Mouse (Mus musculus): Measurements from ENCODE around the gene Kif5c. TPM values are rescaled to one million over a fixed set of nuclear protein-coding genes. Genes with fewer than 3 reads are reported as not detected.

The Kif5c gene
- polyA plus RNA-seq, 1 experiment from 2014 or later, result 218 TPM

DNA sequence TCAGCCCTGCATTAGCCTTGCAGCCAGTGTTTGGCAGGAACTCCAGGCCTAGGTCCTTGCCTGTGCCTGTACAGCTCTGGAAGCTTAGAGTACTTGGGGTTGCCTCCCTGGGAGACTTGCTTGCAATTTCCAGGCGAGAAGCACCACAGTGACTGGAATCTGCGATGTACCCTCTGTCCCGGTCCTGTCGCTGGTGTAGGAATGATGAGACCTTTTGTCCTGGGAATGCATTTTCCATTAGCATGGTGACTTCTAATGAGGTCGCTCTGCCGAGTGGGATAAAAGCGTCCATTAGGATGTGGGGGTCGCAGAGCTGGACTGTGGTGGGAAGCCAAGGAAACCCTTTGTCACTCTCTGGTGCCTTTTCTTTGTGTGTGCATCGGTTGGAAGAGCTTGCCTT, 14.1 kb downstream of the Kif5c start:
- H3K9ac ChIP-seq (replicated peaks; ENCODE audit: low read depth, low read length), result peak overlapping the region; percentile 33

GRCm38 (mm10) chr2:49642761-49643160, 23.7 kb downstream of the Kif5c start:
- Histone ChIP-seq H3K27me3 (ENCODE audit: control insufficient read depth, insufficient read depth, low read length) (no peaks in the 10 kb centered on the region), H3K4me1 (ENCODE audit: control insufficient read depth, insufficient read depth, low read length) (peaks cover 13% of the 10 kb centered on the region), H3K4me3 (ENCODE audit: low read depth, low read length) (no peak overlapping the region), H3K36me3 (ENCODE audit: control insufficient read depth, insufficient read depth, low read length) (no peaks in the 10 kb centered on the region), H3K4me2 (ENCODE audit: low read depth, low read length) (no peak overlapping the region), H3K9me3 (ENCODE audit: control insufficient read depth, low read length) (no peaks in the 10 kb centered on the region), H3K27ac (ENCODE audit: low read depth, low read length) (no peak overlapping the region), H3K9ac (replicated peaks; ENCODE audit: low read depth, low read length) (no peak overlapping the region)
- WGBS, result 84% methylated on average over 3 of the region's 3 CpGs
- no peak for ATAC-seq (ENCODE audit: low read depth)

More for the DNA sequence above, 14.1 kb downstream of the Kif5c start:
- Histone ChIP-seq H3K9me3 (ENCODE audit: control insufficient read depth, low read length) (no peaks in the 10 kb centered on the region), H3K27ac (ENCODE audit: low read depth, low read length) (peak overlapping the region; percentile 74), H3K4me1 (ENCODE audit: control insufficient read depth, insufficient read depth, low read length) (peaks cover 17% of the 10 kb centered on the region), H3K36me3 (ENCODE audit: control insufficient read depth, insufficient read depth, low read length) (no peaks in the 10 kb centered on the region), H3K4me2 (ENCODE audit: low read depth, low read length) (peak overlapping the region; percentile 35), H3K4me3 (ENCODE audit: low read depth, low read length) (no peak overlapping the region), H3K27me3 (ENCODE audit: control insufficient read depth, insufficient read depth, low read length) (no peaks in the 10 kb centered on the region)
- peak; percentile 78 for ATAC-seq (ENCODE audit: low read depth)
- 12% methylated on average over 9 of the region's 9 CpGs for WGBS

- peaks cover 13% of the 10 kb centered on the region for H3K4me1 ChIP-seq (ENCODE audit: control insufficient read depth, insufficient read depth, low read length)
- ATAC-seq (ENCODE audit: low read depth), result no peak
- H3K27ac ChIP-seq (ENCODE audit: low read depth, low read length), result no peak overlapping the region
- H3K36me3 ChIP-seq (ENCODE audit: control insufficient read depth, insufficient read depth, low read length), result no peaks in the 10 kb centered on the region
- H3K9ac ChIP-seq (replicated peaks; ENCODE audit: low read depth, low read length), result no peak overlapping the region
- 87% methylated on average over 8 of the region's 8 CpGs for WGBS
- no peaks in the 10 kb centered on the region for H3K9me3 ChIP-seq (ENCODE audit: control insufficient read depth, low read length)
- H3K4me3 ChIP-seq (ENCODE audit: low read depth, low read length), result no peak overlapping the region
- H3K27me3 ChIP-seq (ENCODE audit: control insufficient read depth, insufficient read depth, low read length), result no peaks in the 10 kb centered on the region
- no peak overlapping the region for H3K4me2 ChIP-seq (ENCODE audit: low read depth, low read length)
These were observed 24.7 kb downstream of the Kif5c start for GRCm38 (mm10) chr2:49643756-49644155.

DNA sequence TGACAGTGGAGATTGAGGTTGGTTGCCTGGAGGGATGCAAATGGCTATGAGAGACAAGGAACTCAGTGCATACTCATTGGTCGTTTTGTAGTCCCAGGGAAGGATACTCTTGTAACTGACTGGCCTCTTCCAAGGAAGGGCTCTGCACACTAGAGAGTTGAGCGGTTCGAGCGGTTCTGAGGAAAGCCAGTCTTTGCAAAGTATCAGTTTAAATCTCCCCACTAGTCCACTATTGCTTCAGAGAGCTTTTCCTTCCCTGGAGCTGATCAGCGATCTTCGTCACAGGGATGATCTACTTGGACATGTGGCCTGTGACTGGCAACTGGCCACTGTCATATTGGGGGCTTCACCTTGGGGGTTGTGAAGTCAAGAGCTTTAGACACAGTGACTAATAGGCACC, 28.5 kb downstream of the Kif5c start:
- H3K9me3 ChIP-seq (ENCODE audit: control insufficient read depth, low read length), result no peaks in the 10 kb centered on the region
- H3K4me1 ChIP-seq (ENCODE audit: control insufficient read depth, insufficient read depth, low read length), result peaks cover 8% of the 10 kb centered on the region
- H3K36me3 ChIP-seq (ENCODE audit: control insufficient read depth, insufficient read depth, low read length), result no peaks in the 10 kb centered on the region
- no peak for ATAC-seq (ENCODE audit: low read depth)
- no peak overlapping the region for H3K4me3 ChIP-seq (ENCODE audit: low read depth, low read length)
- H3K4me2 ChIP-seq (ENCODE audit: low read depth, low read length), result no peak overlapping the region
- 84% methylated on average over 6 of the region's 6 CpGs for WGBS
- H3K9ac ChIP-seq (replicated peaks; ENCODE audit: low read depth, low read length), result no peak overlapping the region
- H3K27ac ChIP-seq (ENCODE audit: low read depth, low read length), result no peak overlapping the region
- no peaks in the 10 kb centered on the region for H3K27me3 ChIP-seq (ENCODE audit: control insufficient read depth, insufficient read depth, low read length)

GRCm38 (mm10) chr2:49648344-49648743, 29.2 kb downstream of the Kif5c start:
- ATAC-seq (ENCODE audit: low read depth), result no peak
- H3K36me3 ChIP-seq (ENCODE audit: control insufficient read depth, insufficient read depth, low read length), result no peaks in the 10 kb centered on the region
- H3K27me3 ChIP-seq (ENCODE audit: control insufficient read depth, insufficient read depth, low read length), result no peaks in the 10 kb centered on the region
- WGBS, result 61% methylated on average over 9 of the region's 9 CpGs
- no peak overlapping the region for H3K9ac ChIP-seq (replicated peaks; ENCODE audit: low read depth, low read length)
- no peak overlapping the region for H3K27ac ChIP-seq (ENCODE audit: low read depth, low read length)
- no peak overlapping the region for H3K4me3 ChIP-seq (ENCODE audit: low read depth, low read length)
- peaks cover under 1% of the 10 kb centered on the region; the same call in 1 of the 2 replicates for H3K4me1 ChIP-seq (ENCODE audit: control insufficient read depth, insufficient read depth, low read length)
- no peaks in the 10 kb centered on the region for H3K9me3 ChIP-seq (ENCODE audit: control insufficient read depth, low read length)
- H3K4me2 ChIP-seq (ENCODE audit: low read depth, low read length), result no peak overlapping the region

- no peak overlapping the region for H3K9ac ChIP-seq (replicated peaks; ENCODE audit: low read depth, low read length)
- no peak overlapping the region for H3K4me2 ChIP-seq (ENCODE audit: low read depth, low read length)
- 94% methylated on average over 6 of the region's 6 CpGs for WGBS
- no peak overlapping the region for H3K4me3 ChIP-seq (ENCODE audit: low read depth, low read length)
- H3K27ac ChIP-seq (ENCODE audit: low read depth, low read length), result no peak overlapping the region
- no peaks in the 10 kb centered on the region for H3K36me3 ChIP-seq (ENCODE audit: control insufficient read depth, insufficient read depth, low read length)
- H3K27me3 ChIP-seq (ENCODE audit: control insufficient read depth, insufficient read depth, low read length), result no peaks in the 10 kb centered on the region
- no peak for ATAC-seq (ENCODE audit: low read depth)
- no peaks in the 10 kb centered on the region; the same call in 1 of the 2 replicates for H3K4me1 ChIP-seq (ENCODE audit: control insufficient read depth, insufficient read depth, low read length)
- no peaks in the 10 kb centered on the region for H3K9me3 ChIP-seq (ENCODE audit: control insufficient read depth, low read length)
These were observed 29.7 kb downstream of the Kif5c start for GRCm38 (mm10) chr2:49648806-49649205.

DNA sequence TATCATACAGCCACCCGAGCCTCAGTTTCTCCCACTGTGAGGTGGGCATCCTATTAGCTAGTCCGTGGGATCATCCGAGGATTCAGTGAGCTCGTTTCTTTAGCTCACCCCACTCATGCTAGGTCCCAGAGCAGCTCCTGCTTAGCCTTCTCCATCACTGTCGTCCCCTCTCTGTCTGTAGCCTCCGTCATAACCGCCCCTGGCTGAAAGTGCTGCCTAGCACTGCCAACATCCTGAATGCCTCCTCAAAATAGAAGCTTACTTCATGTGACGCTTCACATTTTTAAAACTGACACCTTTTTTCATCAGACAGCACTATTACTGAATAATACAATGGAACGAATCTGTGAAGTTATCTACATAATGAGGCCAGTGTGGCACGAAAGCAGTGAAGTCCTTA, 30.1 kb downstream of the Kif5c start:
- Histone ChIP-seq H3K27me3 (ENCODE audit: control insufficient read depth, insufficient read depth, low read length) (no peaks in the 10 kb centered on the region), H3K4me3 (ENCODE audit: low read depth, low read length) (no peak overlapping the region), H3K9ac (replicated peaks; ENCODE audit: low read depth, low read length) (no peak overlapping the region), H3K4me2 (ENCODE audit: low read depth, low read length) (no peak overlapping the region), H3K9me3 (ENCODE audit: control insufficient read depth, low read length) (no peaks in the 10 kb centered on the region), H3K36me3 (ENCODE audit: control insufficient read depth, insufficient read depth, low read length) (no peaks in the 10 kb centered on the region), H3K4me1 (ENCODE audit: control insufficient read depth, insufficient read depth, low read length) (no peaks in the 10 kb centered on the region; the same call in 1 of the 2 replicates), H3K27ac (ENCODE audit: low read depth, low read length) (no peak overlapping the region)
- ATAC-seq (ENCODE audit: low read depth), result no peak
- WGBS, result 80% methylated on average over 10 of the region's 10 CpGs

GRCm38 (mm10) chr2:49651737-49652136, 32.6 kb downstream of the Kif5c start:
- Histone ChIP-seq H3K4me3 (ENCODE audit: low read depth, low read length) (no peak overlapping the region), H3K27ac (ENCODE audit: low read depth, low read length) (no peak overlapping the region), H3K9ac (replicated peaks; ENCODE audit: low read depth, low read length) (no peak overlapping the region), H3K4me1 (ENCODE audit: control insufficient read depth, insufficient read depth, low read length) (peaks cover 19% of the 10 kb centered on the region), H3K27me3 (ENCODE audit: control insufficient read depth, insufficient read depth, low read length) (no peaks in the 10 kb centered on the region), H3K9me3 (ENCODE audit: control insufficient read depth, low read length) (no peaks in the 10 kb centered on the region), H3K36me3 (ENCODE audit: control insufficient read depth, insufficient read depth, low read length) (no peaks in the 10 kb centered on the region), H3K4me2 (ENCODE audit: low read depth, low read length) (no peak overlapping the region)
- no peak for ATAC-seq (ENCODE audit: low read depth)
- 91% methylated on average over 1 of the region's 1 CpGs for WGBS

DNA sequence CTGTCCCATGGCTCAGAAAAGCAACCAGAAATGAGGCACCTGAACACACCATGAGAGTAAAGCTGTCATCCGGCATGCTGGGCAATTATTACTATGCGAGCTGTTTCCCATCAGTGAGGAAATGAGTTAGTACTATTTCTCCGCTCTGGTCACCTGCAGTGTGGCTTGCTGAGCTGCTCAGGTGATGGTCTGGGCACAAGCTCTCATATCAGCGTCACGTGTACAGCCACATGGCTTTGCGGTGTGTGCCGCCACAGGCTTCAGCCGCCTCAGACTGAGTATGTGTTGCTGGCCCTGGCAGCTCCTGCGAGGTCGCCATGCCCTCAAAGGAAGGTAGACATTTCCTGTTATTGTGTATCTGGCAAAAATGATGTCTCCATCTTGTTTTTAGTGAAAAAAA, 35.5 kb downstream of the Kif5c start:
- H3K27me3 ChIP-seq (ENCODE audit: control insufficient read depth, insufficient read depth, low read length), result no peaks in the 10 kb centered on the region
- no peak overlapping the region for H3K4me3 ChIP-seq (ENCODE audit: low read depth, low read length)
- 0 out of 2 replicates have a peak, but pooled peaks have one; percentile 35 for ATAC-seq (ENCODE audit: low read depth)
- 70% methylated on average over 10 of the region's 10 CpGs for WGBS
- H3K9me3 ChIP-seq (ENCODE audit: control insufficient read depth, low read length), result no peaks in the 10 kb centered on the region
- H3K27ac ChIP-seq (ENCODE audit: low read depth, low read length), result no peak overlapping the region
- H3K4me1 ChIP-seq (ENCODE audit: control insufficient read depth, insufficient read depth, low read length), result peaks cover 19% of the 10 kb centered on the region
- H3K4me2 ChIP-seq (ENCODE audit: low read depth, low read length), result no peak overlapping the region
- no peak overlapping the region for H3K9ac ChIP-seq (replicated peaks; ENCODE audit: low read depth, low read length)
- no peaks in the 10 kb centered on the region for H3K36me3 ChIP-seq (ENCODE audit: control insufficient read depth, insufficient read depth, low read length)

Data from neural tube, embryonic 14.5 days (tissue).